Mouse (Mus musculus) intestine, postnatal 0 days (tissue): Measurements from ENCODE around the gene Rnf13. TPM values are rescaled to one million over a fixed set of nuclear protein-coding genes. Genes with fewer than 3 reads are reported as not detected.

Source experiments
- ATAC-seq: fragments of 200-750 bp; cut with Nextera tagmentation; 2 replicates; pipeline ENCODE4 v1.8.0; 2017; ENCODE audit warnings: mild to moderate bottlenecking, moderate TSS enrichment, moderate library complexity
- H3K27ac ChIP-seq: fragments of 300-500 bp; sonication (generic); 2 replicates; pipeline ENCODE4 v1.5.1; 2014; ENCODE audit warnings: mild to moderate bottlenecking, low read depth, low read length, moderate library complexity
- H3K27me3 ChIP-seq: fragments of 300-500 bp; sonication (generic); replicated peaks from 2 replicates; pipeline ENCODE4 v1.6.1; 2014; ENCODE audit warnings: low read length, mixed read lengths; ENCODE audit not compliant: control insufficient read depth, insufficient read depth
- H3K36me3 ChIP-seq: fragments of 300-500 bp; sonication (generic); 2 replicates; pipeline ENCODE4 v1.6.1; 2014; ENCODE audit warnings: mild to moderate bottlenecking, moderate library complexity; ENCODE audit not compliant: control insufficient read depth, insufficient read depth
- H3K4me1 ChIP-seq: fragments of 300-500 bp; sonication (generic); replicated peaks from 2 replicates; pipeline ENCODE4 v1.6.1; 2014; ENCODE audit warnings: antibody characterized with exemption, low read length, mixed read lengths; ENCODE audit not compliant: control insufficient read depth, insufficient read depth
- H3K4me2 ChIP-seq: fragments of 300-500 bp; sonication (generic); replicated peaks from 2 replicates; pipeline ENCODE4 v1.6.1; 2014; ENCODE audit warnings: low read depth, mild to moderate bottlenecking, moderate library complexity
- H3K4me3 ChIP-seq: fragments of 300-500 bp; sonication (generic); 2 replicates; pipeline ENCODE4 v1.5.1; 2014; ENCODE audit warnings: low read depth, low read length
- H3K9ac ChIP-seq: fragments of 300-500 bp; sonication (generic); 2 replicates; pipeline ENCODE4 v1.6.1; 2014; ENCODE audit warnings: mild to moderate bottlenecking, low read depth, low read length
- H3K9me3 ChIP-seq: fragments of 300-500 bp; sonication (generic); 2 replicates; pipeline ENCODE4 v1.6.1; 2016; ENCODE audit warnings: mixed run types; ENCODE audit not compliant: control insufficient read depth
- CTCF ChIP-seq: sonication (generic); IDR thresholded peaks from 2 replicates; pipeline ENCODE4 v1.5.1; 2016; ENCODE audit warnings: low read depth, mild to moderate bottlenecking, control low read depth, antibody characterized with exemption, moderate library complexity
- WGBS: fragments of 180-500 bp; shearing (Covaris S2); extraction: QIAGEN DNeasy Blood & Tissue Kit; methylation state at CpG from one replicate; pipeline ENCODE4 v1.1.7; 2014; 5-methylcytosine and 5-hydroxymethylcytosine counted together
- polyA plus RNA-seq: library from polyadenylated mRNA; unstranded; fragments of >200 nt; fragmentation: Nextera tagmentation; extraction: Ambion mirVana; gene quantifications from 2 replicates; pipeline ENCODE4 v1.2.1, GENCODE M21; 2015

The Rnf13 gene
- 112 and 130 TPM in 2 replicates for polyA plus RNA-seq

DNA sequence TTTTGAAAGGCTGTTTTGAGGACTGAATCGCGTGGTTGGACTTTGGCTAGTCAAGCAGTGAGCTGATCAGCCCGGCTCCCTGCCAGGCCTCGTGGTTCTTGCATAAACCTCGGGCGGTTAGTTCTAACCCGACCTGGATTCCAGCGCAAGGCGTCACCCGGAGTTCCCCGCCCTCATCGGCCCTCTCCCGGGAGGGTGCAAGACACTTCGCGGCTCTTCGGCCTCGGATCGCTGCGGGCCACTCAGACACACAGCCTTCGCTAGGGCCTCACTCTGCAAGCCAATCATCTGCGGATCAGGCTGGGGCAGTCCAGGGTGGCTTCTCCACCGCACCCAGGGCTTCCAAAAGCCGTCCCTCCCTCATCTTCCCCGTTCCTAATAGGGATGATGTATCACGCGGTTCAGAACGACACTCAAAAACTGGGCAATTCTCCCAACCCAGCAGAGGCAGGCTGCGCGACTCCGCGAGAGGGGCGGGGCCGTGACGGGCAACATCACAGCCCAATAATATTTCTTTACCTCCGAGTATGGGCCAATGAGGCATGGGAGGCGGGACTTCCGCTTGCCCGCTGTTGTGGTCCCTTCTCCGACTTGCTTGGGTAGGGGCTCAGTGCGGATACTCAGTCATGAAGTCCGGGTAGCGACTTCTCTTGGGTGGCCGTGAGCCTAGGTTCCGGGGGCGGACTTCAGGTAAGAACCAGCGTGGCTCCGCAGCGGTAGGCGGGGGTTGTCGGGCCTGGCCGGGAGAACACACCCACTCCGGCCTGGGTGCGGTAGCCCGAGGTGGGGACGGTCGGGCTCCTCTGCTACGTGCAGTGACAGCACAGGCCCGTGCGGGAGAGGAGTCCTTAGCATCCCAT is at the start of gene Rnf13:
TSS of gene Rnf13 (plus strand) at position 552 of the 860 bp plus-strand sequence.
- no peak for TF ChIP-seq CTCF
- Histone ChIP-seq H3K9ac (peak within 1 kb of the TSS; percentile 57), H3K27me3 (no peaks in the 10 kb centered on the region), H3K4me3 (peak within 1 kb of the TSS; percentile 78), H3K4me1 (0 out of 2 replicates have a peak, but pooled peaks cover 3% of the 10 kb centered on the region), H3K27ac (peak within 1 kb of the TSS; percentile 93), H3K4me2 (peak within 1 kb of the TSS; percentile 85), H3K36me3 (no peaks in the 10 kb centered on the region), H3K9me3 (no peaks in the 10 kb centered on the region)
- WGBS: under 1% methylated on average over 59 of the region's 59 CpGs
- ATAC-seq: peak; percentile 99

DNA sequence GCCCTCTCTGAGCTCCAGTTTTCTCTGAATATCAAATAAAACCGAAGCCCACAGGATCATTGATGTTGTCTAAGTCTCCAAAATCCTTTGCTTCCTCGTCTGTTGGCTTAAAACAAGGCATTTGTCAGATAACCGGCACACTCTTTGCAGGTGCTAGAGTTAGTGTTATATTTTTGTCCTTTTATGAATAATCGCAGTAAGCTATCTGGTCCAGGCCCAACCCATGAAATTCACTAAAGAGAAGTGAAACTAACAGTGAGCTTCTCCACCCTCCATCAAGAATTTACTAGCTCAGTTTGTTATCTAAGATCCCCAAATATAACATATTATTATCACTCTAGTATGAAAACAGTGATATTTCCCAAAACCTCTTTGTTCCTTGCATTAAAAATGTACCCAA is 44.1 kb upstream of the Rnf13 start:
- H3K27me3 ChIP-seq: no peaks in the 10 kb centered on the region
- H3K36me3 ChIP-seq: no peaks in the 10 kb centered on the region
- no peak overlapping the region for H3K9ac ChIP-seq
- H3K27ac ChIP-seq: no peak overlapping the region
- 76% methylated on average over 4 of the region's 4 CpGs for WGBS
- H3K4me2 ChIP-seq: no peak overlapping the region
- no peak for TF ChIP-seq CTCF
- H3K9me3 ChIP-seq: no peaks in the 10 kb centered on the region
- no peak for ATAC-seq
- H3K4me1 ChIP-seq: no peaks in the 10 kb centered on the region
- no peak overlapping the region for H3K4me3 ChIP-seq

- 50% methylated on average over 2 of the region's 2 CpGs for WGBS
- H3K9me3 ChIP-seq: no peaks in the 10 kb centered on the region
- H3K27me3 ChIP-seq: no peaks in the 10 kb centered on the region
- no peaks in the 10 kb centered on the region for H3K4me1 ChIP-seq
- no peak within 1 kb of the TSS for H3K4me3 ChIP-seq
- H3K27ac ChIP-seq: no peak within 1 kb of the TSS
- H3K4me2 ChIP-seq: no peak within 1 kb of the TSS
- no peak for TF ChIP-seq CTCF
- H3K9ac ChIP-seq: no peak within 1 kb of the TSS
- no peak for ATAC-seq
- no peaks in the 10 kb centered on the region for H3K36me3 ChIP-seq
Measured at GRCm38 (mm10) chr3:57692719-57693118, 43.1 kb upstream of the Rnf13 start, which contains the start of gene Ankub1. Ankub1 (minus strand) TSS chr3:57692799.

- Histone ChIP-seq H3K27me3 (no peaks in the 10 kb centered on the region), H3K4me2 (no peak overlapping the region), H3K9me3 (no peaks in the 10 kb centered on the region), H3K4me1 (no peaks in the 10 kb centered on the region), H3K27ac (no peak overlapping the region), H3K9ac (no peak overlapping the region), H3K36me3 (no peaks in the 10 kb centered on the region), H3K4me3 (no peak overlapping the region)
- TF ChIP-seq CTCF: no peak
- 79% methylated on average over 4 of the region's 4 CpGs for WGBS
- no peak for ATAC-seq
Measured at GRCm38 (mm10) chr3:57696249-57696648, 39.6 kb upstream of the Rnf13 start.

GRCm38 (mm10) chr3:57696779-57697178 is 39.1 kb upstream of the Rnf13 start:
- no peaks in the 10 kb centered on the region for H3K9me3 ChIP-seq
- no peaks in the 10 kb centered on the region for H3K4me1 ChIP-seq
- no peak for ATAC-seq
- no peaks in the 10 kb centered on the region for H3K36me3 ChIP-seq
- WGBS: 80% methylated on average over 9 of the region's 9 CpGs
- no peak overlapping the region for H3K27ac ChIP-seq
- H3K9ac ChIP-seq: no peak overlapping the region
- no peaks in the 10 kb centered on the region for H3K27me3 ChIP-seq
- no peak for TF ChIP-seq CTCF
- no peak overlapping the region for H3K4me2 ChIP-seq
- no peak overlapping the region for H3K4me3 ChIP-seq

DNA sequence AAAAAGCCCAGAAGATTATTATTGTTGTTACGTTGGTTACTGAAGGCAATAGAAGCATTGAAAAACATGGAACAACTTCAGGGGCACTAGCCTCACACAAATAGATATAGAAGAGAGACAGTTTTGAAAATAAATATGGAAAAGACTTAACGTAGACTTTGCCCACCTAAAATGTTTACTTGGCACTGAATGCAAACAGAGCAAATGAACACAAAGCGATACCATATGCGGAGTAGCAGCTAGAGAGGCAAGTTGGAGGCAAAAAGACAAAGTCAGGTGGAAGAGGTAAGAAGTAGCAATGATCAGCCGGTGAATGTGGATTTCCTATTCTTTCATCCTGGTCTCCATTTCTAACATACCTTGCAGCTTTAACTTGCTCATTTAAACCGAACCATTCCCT is 21.7 kb upstream of the Rnf13 start:
- 80% methylated on average over 6 of the region's 6 CpGs for WGBS
- no peak overlapping the region for H3K9ac ChIP-seq
- H3K4me3 ChIP-seq: no peak overlapping the region
- H3K36me3 ChIP-seq: no peaks in the 10 kb centered on the region
- no peak for TF ChIP-seq CTCF
- no peaks in the 10 kb centered on the region for H3K27me3 ChIP-seq
- no peaks in the 10 kb centered on the region for H3K4me1 ChIP-seq
- H3K9me3 ChIP-seq: no peaks in the 10 kb centered on the region
- no peak for ATAC-seq
- no peak overlapping the region for H3K4me2 ChIP-seq
- H3K27ac ChIP-seq: no peak overlapping the region
